Mouse (Mus musculus) megakaryocyte, adult 5-6 weeks (primary cell): Measurements from ENCODE around the gene Gtf2a1l. TPM values are rescaled to one million over a fixed set of nuclear protein-coding genes. Genes with fewer than 3 reads are reported as not detected.

ENCODE experiments used
- ATAC-seq: 2 replicates; pipeline ENCODE4 v1.8.0; 2016; ENCODE audit warnings: mild to moderate bottlenecking, inconsistent platforms; ENCODE audit not compliant: poor library complexity, severe bottlenecking
- total RNA-seq, 2 experiments: library from RNA; stranded (forward) in 1 of 2; stranded (reverse) in 1 of 2; fragments of 153-499, 151-499 nt in 1 of 2; fragments of 221-1000, 200-1000 nt in 1 of 2; gene quantifications; 2 replicates each; pipeline versions ENCODE4 v1.2.3 to v1.2.4; 2015 to 2017

Gtf2a1l gene
- total RNA-seq (2015) (not detected in 2 replicates), total RNA-seq (2017) (not detected in 2 replicates)

- peak; percentile 56 for ATAC-seq
Observed at GRCm38 (mm10) chr17:88668452-88668851, at the start of gene Gtf2a1l. TSS of gene Gtf2a1l (plus strand) at chr17:88668660.

- ATAC-seq, result no peak
Observed at GRCm38 (mm10) chr17:88620935-88621334, 47.5 kb upstream of the Gtf2a1l start.

GRCm38 (mm10) chr17:88621374-88621773 lies 47.1 kb upstream of the Gtf2a1l start:
- ATAC-seq, result no peak

GRCm38 (mm10) chr17:88622711-88623110 lies 45.7 kb upstream of the Gtf2a1l start:
- ATAC-seq, result no peak

- ATAC-seq, result no peak
Observed at GRCm38 (mm10) chr17:88624386-88624785, 44.1 kb upstream of the Gtf2a1l start.

GRCm38 (mm10) chr17:88625350-88625749 lies 43.1 kb upstream of the Gtf2a1l start:
- ATAC-seq, result no peak

GRCm38 (mm10) chr17:88625931-88626330 lies 42.5 kb upstream of the Gtf2a1l start:
- ATAC-seq, result no peak

- ATAC-seq, result no peak
Observed at GRCm38 (mm10) chr17:88626347-88626811, 42.1 kb upstream of the Gtf2a1l start.

GRCm38 (mm10) chr17:88627150-88627549 lies 41.3 kb upstream of the Gtf2a1l start:
- no peak for ATAC-seq

- ATAC-seq, result no peak
Observed at GRCm38 (mm10) chr17:88628676-88629380, 39.6 kb upstream of the Gtf2a1l start.

GRCm38 (mm10) chr17:88629381-88629759 lies 39.1 kb upstream of the Gtf2a1l start:
- no peak for ATAC-seq

- ATAC-seq, result no peak
Observed at GRCm38 (mm10) chr17:88629931-88630553, 38.4 kb upstream of the Gtf2a1l start.

GRCm38 (mm10) chr17:88630554-88630948 lies 37.9 kb upstream of the Gtf2a1l start:
- no peak for ATAC-seq

GRCm38 (mm10) chr17:88632631-88633030 lies 35.8 kb upstream of the Gtf2a1l start:
- ATAC-seq, result no peak

GRCm38 (mm10) chr17:88636076-88636475 lies 32.4 kb upstream of the Gtf2a1l start:
- no peak for ATAC-seq

GRCm38 (mm10) chr17:88636587-88636986 lies 31.9 kb upstream of the Gtf2a1l start:
- no peak for ATAC-seq

- ATAC-seq, result peak; percentile 84
Observed at GRCm38 (mm10) chr17:88641012-88641411, 27.4 kb upstream of the Gtf2a1l start.

GRCm38 (mm10) chr17:88641836-88642235 lies 26.6 kb upstream of the Gtf2a1l start:
- no peak for ATAC-seq

GRCm38 (mm10) chr17:88644876-88645275 lies 23.6 kb upstream of the Gtf2a1l start:
- no peak for ATAC-seq

GRCm38 (mm10) chr17:88645299-88645698 lies 23.2 kb upstream of the Gtf2a1l start:
- ATAC-seq, result no peak

- ATAC-seq, result no peak
Observed at GRCm38 (mm10) chr17:88647149-88647548, 21.3 kb upstream of the Gtf2a1l start.

- peak; percentile 75 for ATAC-seq
Observed at GRCm38 (mm10) chr17:88652010-88652409, 16.4 kb upstream of the Gtf2a1l start.
